Mouse (Mus musculus) heart, embryonic 12.5 days (tissue): ENCODE results near the gene Blvra. TPM values are rescaled to one million over a fixed set of nuclear protein-coding genes. Genes with fewer than 3 reads are reported as not detected.
"Not testable (repeated sequence)": the region's sequence is repeated elsewhere in the genome, so short reads cannot be mapped to it uniquely, and the experiment has no call there.

Experiments used
- ATAC-seq: fragments of 200-750 bp; cut with Nextera tagmentation; 2 replicates; pipeline ENCODE4 v1.8.0; 2017; ENCODE audit warnings: moderate TSS enrichment, moderate library complexity; ENCODE audit not compliant: insufficient number of reproducible peaks, low FRiP score
- H3K27ac ChIP-seq: fragments of 300-500 bp; sonication (generic); 2 replicates; pipeline ENCODE4 v1.5.1; 2016; ENCODE audit warnings: mild to moderate bottlenecking, moderate library complexity; ENCODE audit not compliant: poor library complexity, severe bottlenecking
- H3K27me3 ChIP-seq: fragments of 300-500 bp; sonication (generic); replicated peaks from 2 replicates; pipeline ENCODE4 v1.6.1; 2016; ENCODE audit warnings: mild to moderate bottlenecking, moderate library complexity
- H3K36me3 ChIP-seq: fragments of 300-500 bp; sonication (generic); 2 replicates; pipeline ENCODE4 v1.6.1; 2016; ENCODE audit warnings: mild to moderate bottlenecking, moderate library complexity
- H3K4me1 ChIP-seq: fragments of 300-500 bp; sonication (generic); replicated peaks from 2 replicates; pipeline ENCODE4 v1.6.1; 2016; ENCODE audit warnings: mild to moderate bottlenecking
- H3K4me2 ChIP-seq: fragments of 300-500 bp; sonication (generic); 2 replicates; pipeline ENCODE4 v1.6.1; 2016; ENCODE audit warnings: mild to moderate bottlenecking, moderate library complexity
- H3K4me3 ChIP-seq: fragments of 300-500 bp; sonication (generic); 2 replicates; pipeline ENCODE4 v1.5.1; 2016; ENCODE audit warnings: mild to moderate bottlenecking
- H3K9ac ChIP-seq: fragments of 300-500 bp; sonication (generic); 2 replicates; pipeline ENCODE4 v1.6.1; 2016; ENCODE audit warnings: mild to moderate bottlenecking, moderate library complexity
- H3K9me3 ChIP-seq: fragments of 300-500 bp; sonication (generic); replicated peaks from 2 replicates; pipeline ENCODE4 v1.6.1; 2016; ENCODE audit warnings: mild to moderate bottlenecking, moderate library complexity
- WGBS: fragments of 180-500 bp; shearing (Covaris S2); methylation state at CpG from one replicate; pipeline ENCODE4 v1.1.7; 2016; 5-methylcytosine and 5-hydroxymethylcytosine counted together
- polyA plus RNA-seq: library from polyadenylated mRNA; unstranded; fragments of >200 nt; fragmentation: Nextera tagmentation; extraction: Ambion mirVana; gene quantifications from 2 replicates; pipeline ENCODE4 v1.2.1, GENCODE M21; 2016

Blvra gene
- polyA plus RNA-seq, 1 experiment from 2014 or later, result 39.2 TPM

DNA sequence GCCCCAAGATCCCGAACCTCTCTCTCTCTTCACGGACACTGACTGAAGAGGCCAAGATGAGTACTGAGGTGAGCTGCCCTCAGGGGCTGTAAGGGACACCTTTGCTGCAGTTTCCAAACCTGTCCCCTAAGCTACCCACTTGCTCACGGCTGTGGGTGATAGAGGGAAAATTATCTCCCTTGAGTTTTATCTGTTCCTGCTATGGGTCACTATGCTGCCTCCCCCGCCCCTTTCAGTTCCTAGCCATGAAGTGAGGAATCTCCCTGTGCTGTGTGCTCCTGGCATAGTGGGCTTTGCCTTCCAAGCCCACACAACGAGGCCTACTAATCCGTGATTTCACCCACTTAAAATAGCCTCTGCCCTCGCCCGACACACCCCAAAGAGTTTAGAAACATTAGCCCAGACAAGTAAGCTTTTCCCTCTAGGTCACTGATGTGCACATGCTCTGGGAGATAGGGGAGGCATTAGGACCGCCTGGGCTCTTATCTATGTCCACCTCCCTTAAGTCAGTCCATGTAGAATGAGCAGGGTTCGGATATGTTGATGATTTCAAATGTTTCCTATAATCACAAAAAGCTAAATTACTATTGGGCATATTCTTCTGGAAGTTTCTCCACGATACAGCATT, 10.2 kb downstream of the Blvra start:
- WGBS, result 68% methylated on average over 11 of the region's 11 CpGs
- no peaks in the 10 kb centered on the region for H3K4me1 ChIP-seq
- ATAC-seq, result no peak

DNA sequence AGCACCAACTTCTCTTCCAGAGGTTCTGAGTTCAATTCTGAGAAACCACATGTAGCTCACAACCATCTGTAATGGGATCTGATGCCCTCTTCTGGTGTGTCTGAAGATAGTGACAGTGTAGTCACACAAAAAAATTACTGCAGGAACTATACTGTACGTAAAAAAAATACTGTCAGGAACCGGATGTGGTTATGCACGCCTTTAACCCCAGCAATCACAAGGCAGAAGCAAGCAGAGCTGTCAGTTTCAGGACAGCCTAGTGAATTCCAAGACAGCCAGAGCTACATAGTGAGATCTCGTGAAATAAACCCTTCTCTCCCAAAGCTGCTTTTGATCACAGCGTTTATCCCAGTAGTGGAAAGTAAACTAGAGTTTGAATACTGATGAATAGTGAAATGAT, 15.8 kb downstream of the Blvra start:
- Histone ChIP-seq H3K9ac (no peak overlapping the region), H3K9me3 (no peaks in the 10 kb centered on the region), H3K27ac (no peak overlapping the region), H3K4me1 (no peaks in the 10 kb centered on the region), H3K27me3 (no peaks in the 10 kb centered on the region), H3K36me3 (peaks cover 13% of the 10 kb centered on the region), H3K4me2 (no peak overlapping the region), H3K4me3 (no peak overlapping the region)
- no peak for ATAC-seq
- 85% methylated on average over 5 of the region's 5 CpGs for WGBS

More for the DNA sequence above, 10.2 kb downstream of the Blvra start:
- Histone ChIP-seq H3K27ac (no peak overlapping the region), H3K4me2 (no peak overlapping the region), H3K4me3 (no peak overlapping the region), H3K9me3 (no peaks in the 10 kb centered on the region), H3K27me3 (no peaks in the 10 kb centered on the region), H3K36me3 (peaks cover 9% of the 10 kb centered on the region; the same call in 1 of the 2 replicates), H3K9ac (no peak overlapping the region)

DNA sequence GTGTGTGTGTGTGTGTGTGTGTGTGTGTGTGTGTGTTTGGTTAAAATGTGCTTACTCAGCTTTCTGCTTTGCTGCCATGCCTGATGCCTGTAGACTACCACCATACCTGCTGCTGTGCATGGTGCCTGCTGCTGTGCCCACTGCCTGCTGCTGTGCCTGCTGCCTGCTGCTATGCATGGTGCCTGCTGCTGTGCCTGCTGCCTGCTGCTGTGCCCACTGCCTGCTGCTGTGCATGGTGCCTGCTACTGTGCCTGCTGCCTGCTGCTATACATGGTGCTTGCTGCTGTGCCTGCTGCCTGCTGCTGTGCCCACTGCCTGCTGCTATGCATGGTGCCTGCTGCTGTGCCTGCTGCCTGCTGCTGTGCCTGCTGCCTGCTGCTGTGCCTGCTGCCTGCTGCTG, 19.7 kb downstream of the Blvra start:
- not testable (repeated sequence) for ATAC-seq, H3K9me3 ChIP-seq, H3K4me2 ChIP-seq, H3K27ac ChIP-seq, H3K9ac ChIP-seq, H3K4me3 ChIP-seq, H3K27me3 ChIP-seq, H3K4me1 ChIP-seq
- H3K36me3 ChIP-seq, result peaks cover 15% of the 10 kb centered on the region

DNA sequence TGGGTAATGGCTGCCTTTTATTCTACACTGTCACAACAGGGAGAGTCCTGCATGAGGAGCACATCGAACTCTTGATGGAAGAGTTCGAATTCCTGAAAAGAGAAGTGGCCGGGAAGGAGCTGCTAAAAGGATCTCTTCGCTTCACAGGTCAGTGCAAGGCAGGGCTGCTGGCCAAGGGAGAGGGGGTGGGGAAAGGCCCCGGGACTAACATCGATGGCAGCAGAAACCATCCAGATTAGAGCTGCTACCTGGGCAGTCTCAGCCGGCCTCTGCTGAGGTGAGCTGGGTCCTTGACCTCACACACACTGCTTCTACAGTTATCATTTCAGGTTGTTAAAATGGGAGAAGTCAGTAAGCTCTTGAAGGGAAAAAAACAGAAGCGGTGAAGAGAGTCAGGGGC, 21.5 kb downstream of the Blvra start:
- no peak overlapping the region for H3K27ac ChIP-seq
- no peak for ATAC-seq
- H3K4me1 ChIP-seq, result no peaks in the 10 kb centered on the region
- no peaks in the 10 kb centered on the region for H3K9me3 ChIP-seq
- no peak overlapping the region for H3K4me3 ChIP-seq
- H3K9ac ChIP-seq, result no peak overlapping the region
- H3K4me2 ChIP-seq, result no peak overlapping the region
- H3K27me3 ChIP-seq, result no peaks in the 10 kb centered on the region
- H3K36me3 ChIP-seq, result peaks cover 13% of the 10 kb centered on the region
- 46% methylated on average over 8 of the region's 8 CpGs for WGBS

DNA sequence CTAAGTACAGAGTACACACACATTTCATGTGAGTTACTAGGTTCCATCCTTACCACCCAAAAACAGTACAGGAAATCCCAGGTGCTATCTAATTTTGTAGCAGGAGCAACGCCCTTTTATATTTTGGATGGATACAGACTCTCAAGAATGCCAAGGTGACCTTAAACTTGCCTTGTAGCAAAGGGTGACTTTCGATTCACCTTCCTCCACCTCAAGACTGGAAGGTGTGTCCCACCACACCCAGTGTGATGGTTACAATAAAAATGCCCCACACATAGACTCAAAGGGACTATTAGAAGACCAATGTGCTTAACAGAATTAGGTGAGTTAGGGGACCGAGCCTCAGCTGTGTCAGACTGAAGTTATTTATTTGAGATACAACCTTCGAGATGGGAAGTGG, 38.5 kb downstream of the Blvra start:
- Histone ChIP-seq H3K36me3 (peaks cover 94% of the 10 kb centered on the region), H3K9me3 (no peaks in the 10 kb centered on the region), H3K9ac (no peak overlapping the region), H3K27me3 (no peaks in the 10 kb centered on the region), H3K4me3 (no peak overlapping the region), H3K27ac (no peak overlapping the region), H3K4me2 (no peak overlapping the region), H3K4me1 (no peaks in the 10 kb centered on the region)
- 92% methylated on average over 4 of the region's 4 CpGs for WGBS
- ATAC-seq, result no peak

DNA sequence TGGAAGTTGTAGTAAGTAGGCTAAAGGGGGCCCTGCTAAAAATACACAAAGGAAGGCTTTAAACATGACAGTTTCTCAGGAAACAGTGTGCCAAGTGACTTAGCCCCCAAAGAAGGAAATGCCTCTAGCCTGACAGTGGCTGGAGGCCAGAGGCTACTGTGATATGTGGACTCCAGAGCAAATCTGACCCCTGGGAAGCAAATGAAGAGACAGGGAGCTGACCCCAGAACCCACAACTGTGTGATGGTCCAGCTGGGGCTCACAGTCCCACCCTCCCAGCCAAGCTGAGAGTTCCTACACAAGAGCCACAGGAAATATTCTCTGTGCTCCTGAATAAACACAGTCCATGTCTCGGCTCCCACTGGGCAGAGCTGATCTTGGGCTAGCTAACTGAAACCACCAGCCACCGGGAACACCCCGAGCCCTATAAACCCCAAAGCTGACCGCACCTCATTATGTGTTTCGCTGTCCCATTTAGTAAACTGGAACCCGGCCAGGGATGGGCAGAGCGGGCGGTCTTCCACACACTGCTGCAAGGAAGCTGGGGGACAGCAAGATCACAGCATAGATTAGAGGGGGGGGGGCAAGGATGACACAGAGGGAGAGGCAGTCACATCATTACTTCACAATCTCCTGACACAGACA, 51.2 kb downstream of the Blvra start:
- peak; percentile 67; the same call in 1 of the 2 replicates for ATAC-seq
- Histone ChIP-seq H3K36me3 (peaks cover 90% of the 10 kb centered on the region), H3K27me3 (no peaks in the 10 kb centered on the region), H3K9me3 (no peaks in the 10 kb centered on the region), H3K4me1 (0 out of 2 replicates have a peak, but pooled peaks cover 2% of the 10 kb centered on the region), H3K4me2 (no peak overlapping the region), H3K27ac (0 out of 2 replicates have a peak overlapping the region, but pooled peaks have one; percentile 13), H3K4me3 (no peak overlapping the region), H3K9ac (no peak overlapping the region)
- WGBS, result 87% methylated on average over 8 of the region's 8 CpGs

DNA sequence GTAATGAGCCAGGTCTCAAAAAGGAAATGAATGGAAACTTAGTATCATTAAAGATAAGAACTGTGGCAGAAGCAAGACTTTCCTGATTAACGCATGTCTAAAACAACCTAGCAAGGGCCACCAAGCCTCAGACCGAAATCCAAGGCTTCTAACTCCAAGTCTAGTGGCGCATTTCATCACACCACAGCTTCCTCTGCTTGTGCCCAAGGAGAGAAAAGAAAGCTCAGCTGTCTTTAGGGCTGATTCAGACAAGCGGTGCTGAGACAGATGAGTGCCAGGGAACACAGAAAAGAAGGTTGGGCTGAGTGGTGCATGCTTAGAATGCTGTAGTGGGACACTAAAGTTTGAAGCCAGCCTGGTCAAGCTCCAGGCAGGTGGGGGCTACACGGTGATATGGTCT, 58.5 kb downstream of the Blvra start:
- Histone ChIP-seq H3K9me3 (no peaks in the 10 kb centered on the region), H3K27ac (no peak overlapping the region), H3K9ac (no peak overlapping the region), H3K27me3 (no peaks in the 10 kb centered on the region), H3K4me2 (no peak overlapping the region), H3K36me3 (peaks cover 37% of the 10 kb centered on the region), H3K4me3 (no peak overlapping the region), H3K4me1 (peaks cover 25% of the 10 kb centered on the region)
- WGBS, result 66% methylated on average over 5 of the region's 5 CpGs
- no peak for ATAC-seq

DNA sequence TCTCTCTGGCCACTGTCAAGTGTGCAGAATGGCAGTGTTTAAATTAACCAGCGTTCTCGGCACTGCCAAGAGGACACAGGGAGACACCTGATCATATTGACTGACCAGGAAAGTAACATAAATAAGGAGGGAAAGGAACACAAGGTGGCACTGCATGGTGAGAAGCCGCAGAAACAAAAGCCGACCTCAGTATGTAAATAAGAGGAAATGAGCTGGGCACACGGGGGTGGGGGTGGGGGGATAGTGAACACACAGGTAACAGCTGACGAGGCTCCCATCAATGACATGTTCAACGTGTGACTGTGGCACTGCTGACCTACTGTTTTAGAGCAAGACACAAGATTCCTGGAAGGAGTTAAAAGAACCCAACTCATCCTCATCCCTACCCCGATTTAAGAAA, 60.9 kb downstream of the Blvra start:
- no peak overlapping the region for H3K9ac ChIP-seq
- no peak overlapping the region for H3K27ac ChIP-seq
- ATAC-seq, result no peak
- peaks cover 15% of the 10 kb centered on the region for H3K36me3 ChIP-seq
- peaks cover 28% of the 10 kb centered on the region for H3K4me1 ChIP-seq
- H3K9me3 ChIP-seq, result no peaks in the 10 kb centered on the region
- 74% methylated on average over 8 of the region's 8 CpGs for whole genome bisulfite sequencing
- H3K4me2 ChIP-seq, result peak overlapping the region; percentile 74; the same call in 1 of the 2 replicates
- H3K27me3 ChIP-seq, result no peaks in the 10 kb centered on the region
- H3K4me3 ChIP-seq, result no peak overlapping the region

DNA sequence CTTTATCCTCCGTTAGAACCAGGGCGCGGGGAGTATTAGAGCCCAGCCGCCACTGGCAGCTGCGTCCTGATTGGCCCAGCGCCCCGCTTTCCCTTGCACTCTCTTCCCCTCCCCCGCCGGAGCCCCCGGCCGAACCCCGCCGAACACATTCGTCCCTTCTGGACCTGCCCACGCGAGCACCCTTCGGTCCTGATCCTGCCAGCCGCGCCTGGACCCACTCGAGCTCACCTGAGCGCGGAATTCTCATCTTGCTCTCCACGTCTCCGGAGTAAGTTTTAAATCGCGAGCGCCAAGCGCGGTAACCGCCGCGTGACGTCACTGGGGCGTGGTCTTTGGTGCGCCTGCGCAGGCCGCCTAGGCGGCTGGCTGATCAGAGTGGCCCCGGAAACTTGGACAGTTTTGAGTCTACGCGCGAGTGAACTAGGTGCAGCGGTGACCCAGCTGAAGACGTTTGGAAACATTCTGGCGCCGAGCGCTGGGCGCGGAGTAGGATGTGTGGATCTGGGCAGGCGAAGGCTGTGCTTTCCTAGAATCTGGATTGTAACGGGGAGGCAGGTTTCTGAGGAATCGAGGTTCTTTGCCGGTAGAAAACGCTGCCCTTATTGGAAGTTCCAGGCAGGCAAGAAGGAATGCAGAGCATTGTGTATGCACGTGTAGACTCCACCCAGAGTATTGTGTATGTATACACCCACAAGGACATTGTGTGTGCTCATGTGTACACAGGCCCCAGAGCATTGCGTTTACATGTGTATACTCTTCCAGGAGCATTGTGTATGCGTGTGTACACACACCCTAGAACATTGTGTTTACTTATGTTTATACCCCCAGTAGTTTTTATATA, 63.4 kb downstream of the Blvra start, which contains the start of gene Ncaph:
TSS of gene Ncaph (minus strand) at position 334 of the 841 bp plus-strand sequence.
- H3K4me1 ChIP-seq, result peaks cover 41% of the 10 kb centered on the region
- H3K4me2 ChIP-seq, result peak within 1 kb of the TSS; percentile 74
- WGBS, result 2% methylated on average over 57 of the region's 57 CpGs
- peak within 1 kb of the TSS; percentile 86 for H3K9ac ChIP-seq
- ATAC-seq, result peak; percentile 94
- H3K27ac ChIP-seq, result peak within 1 kb of the TSS; percentile 84
- no peaks in the 10 kb centered on the region for H3K27me3 ChIP-seq
- H3K4me3 ChIP-seq, result peak within 1 kb of the TSS; percentile 82
- H3K9me3 ChIP-seq, result no peaks in the 10 kb centered on the region
- H3K36me3 ChIP-seq, result no peaks in the 10 kb centered on the region

DNA sequence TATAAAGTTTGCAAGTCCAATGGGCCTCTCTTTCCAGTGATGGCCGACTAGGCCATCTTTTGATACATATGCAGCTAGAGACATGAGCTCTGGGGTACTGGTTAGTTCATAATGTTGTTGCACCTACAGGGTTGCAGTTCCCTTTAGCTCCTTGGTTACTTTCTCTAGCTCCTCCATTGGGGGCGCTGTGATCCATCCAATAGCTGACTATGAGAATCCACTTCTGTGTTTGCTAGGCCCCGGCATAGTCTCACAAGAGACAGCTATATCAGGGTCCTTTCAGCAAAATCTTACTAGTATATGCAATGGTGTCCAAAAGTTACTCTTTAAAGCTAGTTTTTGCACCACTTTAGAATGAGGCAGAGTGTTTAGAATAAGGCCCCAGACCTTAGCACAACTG, 64.8 kb downstream of the Blvra start:
- 51% methylated on average over 3 of the region's 3 CpGs for WGBS
- not testable (repeated sequence) for H3K36me3 ChIP-seq, H3K4me3 ChIP-seq, H3K9me3 ChIP-seq, H3K27ac ChIP-seq, H3K27me3 ChIP-seq, ATAC-seq, H3K9ac ChIP-seq, H3K4me2 ChIP-seq
- peaks cover 37% of the 10 kb centered on the region for H3K4me1 ChIP-seq

DNA sequence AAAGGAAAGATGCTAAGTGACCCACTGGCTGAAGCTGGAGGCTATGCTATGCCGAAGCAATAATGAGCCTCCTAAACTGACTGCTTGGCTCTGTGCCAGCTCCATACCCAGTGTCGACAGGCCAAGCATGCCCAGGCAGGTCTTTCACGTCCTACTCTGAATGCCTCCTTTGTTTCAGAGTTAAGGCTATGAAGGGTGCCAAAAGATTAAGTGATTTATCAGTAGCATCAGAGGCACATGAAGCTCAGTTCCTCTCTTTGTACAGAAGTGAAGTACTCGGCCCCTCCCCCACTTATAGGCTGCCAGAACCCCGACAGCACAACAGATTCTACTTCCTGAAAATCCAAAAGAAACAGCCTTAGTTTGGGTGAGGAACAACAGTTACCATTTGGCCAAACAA, 66.5 kb downstream of the Blvra start:
- WGBS, result 6% methylated on average over 5 of the region's 5 CpGs
- peaks cover 22% of the 10 kb centered on the region for H3K36me3 ChIP-seq
- H3K4me3 ChIP-seq, result no peak overlapping the region
- H3K27ac ChIP-seq, result peak overlapping the region; percentile 6; the same call in 1 of the 2 replicates
- H3K27me3 ChIP-seq, result peaks cover 13% of the 10 kb centered on the region; the same call in 1 of the 2 replicates
- H3K9ac ChIP-seq, result no peak overlapping the region
- peak overlapping the region; percentile 43 for H3K4me2 ChIP-seq
- H3K9me3 ChIP-seq, result peaks cover 3% of the 10 kb centered on the region
- H3K4me1 ChIP-seq, result peaks cover 35% of the 10 kb centered on the region
- ATAC-seq, result 0 out of 2 replicates have a peak, but pooled peaks have one; percentile 5
